Mouse (Mus musculus): ENCODE measurements around the gene Btbd1. TPM values are rescaled to one million over a fixed set of nuclear protein-coding genes. Genes with fewer than 3 reads are reported as not detected.

The Btbd1 gene
- polyA plus RNA-seq, 2 experiments: 62.1 to 86.3 TPM

- H3K27me3 ChIP-seq (ENCODE audit: control insufficient read depth, insufficient read depth, low read length): no peaks in the 10 kb centered on the region
- H3K9ac ChIP-seq (ENCODE audit: low read depth, low read length, severe bottlenecking): no peak overlapping the region
- no peak for ATAC-seq (ENCODE audit: low FRiP score, low read depth)
- H3K27ac ChIP-seq (replicated peaks; ENCODE audit: low read depth, low read length): no peak overlapping the region
- no peaks in the 10 kb centered on the region for H3K36me3 ChIP-seq (ENCODE audit: control insufficient read depth, insufficient read depth, low read length)
- H3K9me3 ChIP-seq (ENCODE audit: control insufficient read depth, low read length): no peaks in the 10 kb centered on the region
- H3K4me1 ChIP-seq (ENCODE audit: control insufficient read depth, insufficient read depth, low read length): peaks cover 4% of the 10 kb centered on the region; the same call in 1 of the 2 replicates
- H3K4me3 ChIP-seq (replicated peaks; ENCODE audit: low read length): no peak overlapping the region
- WGBS: 78% methylated on average over 6 of the region's 6 CpGs
- no peak overlapping the region for H3K4me2 ChIP-seq (replicated peaks; ENCODE audit: low read depth, low read length, severe bottlenecking)
- no peak for DNase-seq (ENCODE audit: low spot score)
- no peak for TF ChIP-seq POLR2A (IDR thresholded peaks at IDR 0.05; ENCODE audit: borderline replicate concordance, extremely low read depth, insufficient read depth, insufficient read length)
These were observed 20.9 kb upstream of the Btbd1 start for GRCm38 (mm10) chr7:81850171-81850570.

DNA sequence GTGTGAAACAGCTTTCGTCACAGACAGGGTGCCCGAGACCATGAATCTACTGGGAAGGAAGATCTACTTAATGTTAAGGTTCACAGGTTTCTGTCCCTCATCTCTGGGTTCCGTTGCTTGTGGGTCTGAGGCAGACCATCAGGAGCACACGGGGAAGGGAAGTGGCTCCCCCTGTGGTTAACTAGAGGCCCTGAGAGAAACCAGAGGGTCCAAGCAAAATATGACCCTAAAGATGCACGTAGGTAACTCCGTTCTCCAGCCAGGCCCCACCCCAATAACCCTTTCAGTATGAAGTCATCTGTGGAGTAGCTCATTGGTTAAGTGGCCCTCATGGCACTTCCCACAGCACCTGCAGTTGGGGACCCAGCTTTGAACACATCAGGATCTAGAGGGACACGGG lies 20.4 kb upstream of the Btbd1 start:
- Histone ChIP-seq H3K9me3 (ENCODE audit: control insufficient read depth, low read length) (no peaks in the 10 kb centered on the region), H3K4me3 (replicated peaks; ENCODE audit: low read length) (no peak overlapping the region), H3K27me3 (ENCODE audit: control insufficient read depth, insufficient read depth, low read length) (no peaks in the 10 kb centered on the region), H3K4me2 (replicated peaks; ENCODE audit: low read depth, low read length, severe bottlenecking) (no peak overlapping the region), H3K4me1 (ENCODE audit: control insufficient read depth, insufficient read depth, low read length) (peaks cover 4% of the 10 kb centered on the region; the same call in 1 of the 2 replicates), H3K27ac (replicated peaks; ENCODE audit: low read depth, low read length) (no peak overlapping the region), H3K9ac (ENCODE audit: low read depth, low read length, severe bottlenecking) (no peak overlapping the region), H3K36me3 (ENCODE audit: control insufficient read depth, insufficient read depth, low read length) (no peaks in the 10 kb centered on the region)
- 91% methylated on average over 7 of the region's 7 CpGs for WGBS
- DNase-seq (ENCODE audit: low spot score): no peak
- no peak for ATAC-seq (ENCODE audit: low FRiP score, low read depth)
- no peak for TF ChIP-seq POLR2A (IDR thresholded peaks at IDR 0.05; ENCODE audit: borderline replicate concordance, extremely low read depth, insufficient read depth, insufficient read length)

- TF ChIP-seq POLR2A (IDR thresholded peaks at IDR 0.05; ENCODE audit: borderline replicate concordance, extremely low read depth, insufficient read depth, insufficient read length): no peak
- Histone ChIP-seq H3K36me3 (ENCODE audit: control insufficient read depth, insufficient read depth, low read length) (no peaks in the 10 kb centered on the region), H3K9me3 (ENCODE audit: control insufficient read depth, low read length) (no peaks in the 10 kb centered on the region), H3K4me3 (replicated peaks; ENCODE audit: low read length) (no peak overlapping the region), H3K4me1 (ENCODE audit: control insufficient read depth, insufficient read depth, low read length) (peaks cover 4% of the 10 kb centered on the region; the same call in 1 of the 2 replicates), H3K9ac (ENCODE audit: low read depth, low read length, severe bottlenecking) (no peak overlapping the region), H3K27me3 (ENCODE audit: control insufficient read depth, insufficient read depth, low read length) (no peaks in the 10 kb centered on the region), H3K27ac (replicated peaks; ENCODE audit: low read depth, low read length) (no peak overlapping the region), H3K4me2 (replicated peaks; ENCODE audit: low read depth, low read length, severe bottlenecking) (no peak overlapping the region)
- ATAC-seq (ENCODE audit: low FRiP score, low read depth): no peak
- no peak for DNase-seq (ENCODE audit: low spot score)
- WGBS: 87% methylated on average over 5 of the region's 5 CpGs
These were observed 20.0 kb upstream of the Btbd1 start for GRCm38 (mm10) chr7:81849214-81849613.

DNA sequence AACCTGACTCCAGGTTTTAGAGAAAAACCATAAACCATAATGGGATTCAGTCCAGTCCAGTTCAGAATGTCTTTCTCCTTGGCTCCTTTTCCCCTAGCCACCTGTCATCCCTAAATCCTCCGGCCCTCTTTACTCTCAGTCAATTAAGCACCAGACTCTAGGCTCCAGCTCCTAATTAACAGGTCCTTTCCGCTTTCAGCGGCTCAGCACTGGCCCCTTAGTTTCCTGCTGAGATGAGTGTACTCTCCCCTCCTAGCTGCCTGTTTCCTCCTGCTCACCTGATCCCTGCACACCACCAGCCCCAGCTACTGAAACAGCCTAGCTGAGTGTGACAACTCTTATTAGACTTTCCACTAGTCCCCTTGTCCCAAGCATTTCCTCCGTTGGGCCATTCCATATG lies 18.5 kb upstream of the Btbd1 start:
- TF ChIP-seq POLR2A (IDR thresholded peaks at IDR 0.05; ENCODE audit: borderline replicate concordance, extremely low read depth, insufficient read depth, insufficient read length): no peak
- peaks cover 4% of the 10 kb centered on the region; the same call in 1 of the 2 replicates for H3K4me1 ChIP-seq (ENCODE audit: control insufficient read depth, insufficient read depth, low read length)
- DNase-seq (ENCODE audit: low spot score): no peak
- H3K4me3 ChIP-seq (replicated peaks; ENCODE audit: low read length): no peak overlapping the region
- H3K27ac ChIP-seq (replicated peaks; ENCODE audit: low read depth, low read length): no peak overlapping the region
- H3K9ac ChIP-seq (ENCODE audit: low read depth, low read length, severe bottlenecking): no peak overlapping the region
- no peak for ATAC-seq (ENCODE audit: low FRiP score, low read depth)
- H3K9me3 ChIP-seq (ENCODE audit: control insufficient read depth, low read length): no peaks in the 10 kb centered on the region
- H3K4me2 ChIP-seq (replicated peaks; ENCODE audit: low read depth, low read length, severe bottlenecking): no peak overlapping the region
- H3K36me3 ChIP-seq (ENCODE audit: control insufficient read depth, insufficient read depth, low read length): no peaks in the 10 kb centered on the region
- 17% methylated on average over 4 of the region's 4 CpGs for WGBS
- no peaks in the 10 kb centered on the region for H3K27me3 ChIP-seq (ENCODE audit: control insufficient read depth, insufficient read depth, low read length)

GRCm38 (mm10) chr7:81847010-81847409 lies 17.8 kb upstream of the Btbd1 start:
- DNase-seq (ENCODE audit: low spot score): no peak
- Histone ChIP-seq H3K4me3 (replicated peaks; ENCODE audit: low read length) (no peak overlapping the region), H3K4me2 (replicated peaks; ENCODE audit: low read depth, low read length, severe bottlenecking) (no peak overlapping the region), H3K27ac (replicated peaks; ENCODE audit: low read depth, low read length) (no peak overlapping the region), H3K36me3 (ENCODE audit: control insufficient read depth, insufficient read depth, low read length) (no peaks in the 10 kb centered on the region), H3K9me3 (ENCODE audit: control insufficient read depth, low read length) (no peaks in the 10 kb centered on the region), H3K27me3 (ENCODE audit: control insufficient read depth, insufficient read depth, low read length) (no peaks in the 10 kb centered on the region), H3K9ac (ENCODE audit: low read depth, low read length, severe bottlenecking) (no peak overlapping the region), H3K4me1 (ENCODE audit: control insufficient read depth, insufficient read depth, low read length) (peaks cover 4% of the 10 kb centered on the region; the same call in 1 of the 2 replicates)
- ATAC-seq (ENCODE audit: low FRiP score, low read depth): no peak
- 33% methylated on average over 8 of the region's 8 CpGs for WGBS
- no peak for TF ChIP-seq POLR2A (IDR thresholded peaks at IDR 0.05; ENCODE audit: borderline replicate concordance, extremely low read depth, insufficient read depth, insufficient read length)

DNA sequence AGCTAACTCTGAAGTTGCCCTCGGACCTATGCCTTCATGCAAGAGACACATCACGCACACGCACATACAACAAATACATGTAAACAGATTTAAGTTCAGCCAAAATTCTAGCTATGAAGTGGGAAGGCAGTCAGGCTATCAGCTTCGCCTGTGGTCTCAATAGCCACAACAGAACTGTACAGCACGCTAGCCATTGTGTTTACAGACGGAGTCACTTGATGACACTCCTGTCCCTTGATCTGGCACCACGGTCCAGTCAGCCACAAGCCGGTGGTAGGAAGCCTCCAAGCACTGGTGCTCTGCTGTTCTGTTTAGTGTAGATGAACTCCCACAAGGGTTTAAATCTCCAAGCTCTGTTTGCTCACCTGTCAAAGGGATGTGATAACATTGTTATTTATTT lies 16.8 kb upstream of the Btbd1 start:
- H3K27ac ChIP-seq (replicated peaks; ENCODE audit: low read depth, low read length): no peak overlapping the region
- TF ChIP-seq POLR2A (IDR thresholded peaks at IDR 0.05; ENCODE audit: borderline replicate concordance, extremely low read depth, insufficient read depth, insufficient read length): no peak
- no peak for DNase-seq (ENCODE audit: low spot score)
- no peaks in the 10 kb centered on the region for H3K36me3 ChIP-seq (ENCODE audit: control insufficient read depth, insufficient read depth, low read length)
- H3K4me1 ChIP-seq (ENCODE audit: control insufficient read depth, insufficient read depth, low read length): peaks cover 4% of the 10 kb centered on the region; the same call in 1 of the 2 replicates
- H3K4me3 ChIP-seq (replicated peaks; ENCODE audit: low read length): no peak overlapping the region
- H3K4me2 ChIP-seq (replicated peaks; ENCODE audit: low read depth, low read length, severe bottlenecking): no peak overlapping the region
- H3K9me3 ChIP-seq (ENCODE audit: control insufficient read depth, low read length): no peaks in the 10 kb centered on the region
- 80% methylated on average over 8 of the region's 8 CpGs for WGBS
- no peak for ATAC-seq (ENCODE audit: low FRiP score, low read depth)
- H3K9ac ChIP-seq (ENCODE audit: low read depth, low read length, severe bottlenecking): no peak overlapping the region
- no peaks in the 10 kb centered on the region for H3K27me3 ChIP-seq (ENCODE audit: control insufficient read depth, insufficient read depth, low read length)
